In the genomic region with DNA sequence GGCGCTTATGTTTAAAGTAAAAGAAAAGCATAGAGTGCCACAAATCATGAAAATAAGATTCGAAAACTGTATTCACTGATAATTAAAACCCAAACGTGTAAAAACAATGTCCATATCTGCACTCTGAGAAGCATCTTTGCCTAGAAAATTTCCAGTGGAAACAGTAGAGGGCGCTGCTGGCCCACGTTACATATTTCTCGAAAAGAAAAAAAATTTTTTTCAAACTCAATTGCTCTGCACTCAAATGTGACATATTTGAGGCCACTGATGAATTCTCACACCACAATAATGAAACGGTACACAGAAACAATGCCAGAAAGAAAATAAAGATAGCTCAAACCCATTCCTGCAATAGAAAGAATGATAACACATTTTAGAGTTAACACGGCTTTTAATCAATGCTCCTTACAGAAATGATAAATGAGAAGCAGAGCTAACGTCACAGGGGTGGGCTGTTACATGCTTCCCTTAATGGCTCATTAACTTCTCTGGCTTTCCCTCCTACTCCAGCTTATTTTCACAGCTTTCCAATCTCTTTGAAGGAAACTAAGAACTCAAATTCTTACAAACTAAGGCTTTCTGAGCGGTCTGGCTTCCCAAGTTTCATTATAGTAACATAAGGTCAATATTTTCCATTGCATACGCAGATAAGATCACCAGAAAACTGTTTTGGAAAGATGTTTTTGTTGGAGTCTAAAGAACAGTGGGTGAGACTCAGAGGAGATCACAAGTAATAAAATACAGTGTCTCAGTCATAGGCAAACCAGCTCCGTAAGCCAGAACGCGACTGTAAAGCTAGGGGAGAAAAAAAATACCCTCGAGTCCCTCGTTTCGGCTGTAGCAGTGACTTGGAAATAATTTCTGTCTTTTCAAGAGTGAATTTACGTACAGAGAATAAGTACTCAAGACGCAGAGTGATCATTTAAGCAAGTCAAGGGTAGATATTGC, we compare ENCODE assay signal across 8 mouse cellular contexts.
DNase-seq lines count a peak whose midpoint lies in the region; ATAC-seq and TF ChIP-seq lines count a peak whose summit lies in the region.

No protein-coding gene starts in this region.

- TF ChIP-seq CTCF in E14TG2a.4 (conservative IDR thresholded peaks at IDR 0.05; ENCODE audit: low read length) = peak; percentile 65

- DNase-seq in intestine, embryonic 14.5 days (ENCODE audit: low spot score) = peak; percentile 77
- peak; percentile 15 for DNase-seq in cerebellum, adult 11-12 months
- peak; percentile 27 to 45 for DNase-seq in layer of hippocampus, postnatal 36 days
- peak; percentile 57 for DNase-seq in retina, postnatal 1 day

- H3K27ac ChIP-seq in intestine, embryonic 14.5 days (ENCODE audit: low read depth) = no peak overlapping the region
- no peak overlapping the region for H3K27ac ChIP-seq in intestine, embryonic 16.5 days (ENCODE audit: low read length)

- 49% methylated on average over 19 of the region's 19 CpGs for WGBS in intestine, embryonic 14.5 days
- WGBS in intestine, embryonic 16.5 days = 49% methylated on average over 19 of the region's 19 CpGs

- H3K9me3 ChIP-seq in intestine, embryonic 14.5 days (ENCODE audit: control insufficient read depth, low read length) = no peaks in the 10 kb centered on the region
- H3K9me3 ChIP-seq in intestine, embryonic 16.5 days (ENCODE audit: control insufficient read depth, low read length) = no peaks in the 10 kb centered on the region
- no peaks in the 10 kb centered on the region for H3K9me3 ChIP-seq in E14TG2a.4 (ENCODE audit: low read length)

- ATAC-seq in intestine, embryonic 14.5 days (replicated peaks; ENCODE audit: low FRiP score, low TSS enrichment, low read depth) = no peak
- ATAC-seq in intestine, embryonic 16.5 days = no peak
- peak; percentile 72 for ATAC-seq in frontal cortex, adult (ENCODE audit: low TSS enrichment)
- ATAC-seq in erythroid progenitor cell, adult 5-6 weeks (replicated peaks; ENCODE audit: low FRiP score, poor library complexity, severe bottlenecking) = no peak

- no peak overlapping the region for H3K4me2 ChIP-seq in intestine, embryonic 14.5 days (ENCODE audit: low read length)
- no peak overlapping the region for H3K4me2 ChIP-seq in intestine, embryonic 16.5 days (ENCODE audit: low read depth, low read length)

- H3K27me3 ChIP-seq in intestine, embryonic 14.5 days (replicated peaks; ENCODE audit: control insufficient read depth, insufficient read depth, low read length) = no peaks in the 10 kb centered on the region
- no peaks in the 10 kb centered on the region for H3K27me3 ChIP-seq in intestine, embryonic 16.5 days (replicated peaks; ENCODE audit: control insufficient read depth, insufficient read depth, low read length)
- H3K27me3 ChIP-seq in E14TG2a.4 (ENCODE audit: insufficient read depth, low read length) = no peaks in the 10 kb centered on the region

- H3K4me1 ChIP-seq in intestine, embryonic 14.5 days (replicated peaks; ENCODE audit: control insufficient read depth, insufficient read depth, low read length) = no peaks in the 10 kb centered on the region
- no peaks in the 10 kb centered on the region for H3K4me1 ChIP-seq in intestine, embryonic 16.5 days (ENCODE audit: control insufficient read depth, insufficient read depth, low read length)
- H3K4me1 ChIP-seq in E14TG2a.4 (replicated peaks; ENCODE audit: low read depth, low read length) = peaks cover 6% of the 10 kb centered on the region

- no peaks in the 10 kb centered on the region for H3K36me3 ChIP-seq in intestine, embryonic 14.5 days (ENCODE audit: control insufficient read depth, insufficient read depth, low read length)
- no peaks in the 10 kb centered on the region for H3K36me3 ChIP-seq in intestine, embryonic 16.5 days (ENCODE audit: control insufficient read depth, insufficient read depth, low read length)
- H3K36me3 ChIP-seq in E14TG2a.4 (ENCODE audit: insufficient read depth, low read length) = no peaks in the 10 kb centered on the region

- H3K9ac ChIP-seq in intestine, embryonic 14.5 days (ENCODE audit: low read length) = no peak overlapping the region
- no peak overlapping the region for H3K9ac ChIP-seq in intestine, embryonic 16.5 days (ENCODE audit: low read depth, low read length)

- no peak overlapping the region for H3K4me3 ChIP-seq in intestine, embryonic 14.5 days (ENCODE audit: low read depth, low read length)
- H3K4me3 ChIP-seq in intestine, embryonic 16.5 days (ENCODE audit: low read length) = no peak overlapping the region
- H3K4me3 ChIP-seq in E14TG2a.4 (replicated peaks; ENCODE audit: low read length) = no peak overlapping the region

Comparison
In these comparisons a context has a peak if more than half of its experiments do, and no peak if none do; other contexts are left out.
1. DNase-seq: peak in every context shown above with its lines; median percentile 77 in intestine, embryonic 14.5 days; 57 in retina, postnatal 1 day; 36 in layer of hippocampus, postnatal 36 days; 15 in cerebellum, adult 11-12 months.